Mouse (Mus musculus) lung, postnatal 0 days (tissue): ENCODE results near the gene Tldc1. TPM values are rescaled to one million over a fixed set of nuclear protein-coding genes. Genes with fewer than 3 reads are reported as not detected.

ENCODE experiments used
- ATAC-seq: fragments of 200-750 bp; cut with Nextera tagmentation; 2 replicates; pipeline ENCODE4 v1.8.0; 2017; ENCODE audit warnings: moderate library complexity
- DNase-seq: peaks from one replicate; pipeline ENCODE4 v3.0.0-alpha.2; 2016; ENCODE audit warnings: low spot score
- H3K27ac ChIP-seq: fragments of 300-500 bp; sonication (generic); 2 replicates; pipeline ENCODE4 v1.5.1; 2014; ENCODE audit warnings: antibody characterized with exemption, mild to moderate bottlenecking, low read length, mixed read lengths
- H3K27me3 ChIP-seq: fragments of 300-500 bp; sonication (generic); replicated peaks from 2 replicates; pipeline ENCODE4 v1.6.1; 2014; ENCODE audit warnings: low read length, mixed read lengths; ENCODE audit not compliant: insufficient read depth
- H3K36me3 ChIP-seq: fragments of 300-500 bp; sonication (generic); 2 replicates; pipeline ENCODE4 v1.6.1; 2014; ENCODE audit warnings: low read length, mixed read lengths; ENCODE audit not compliant: insufficient read depth
- H3K4me1 ChIP-seq: fragments of 300-500 bp; sonication (generic); 2 replicates; pipeline ENCODE4 v1.6.1; 2014; ENCODE audit warnings: antibody characterized with exemption, low read depth, low read length, mixed read lengths; ENCODE audit not compliant: insufficient read depth
- H3K4me2 ChIP-seq: fragments of 300-500 bp; sonication (generic); replicated peaks from 2 replicates; pipeline ENCODE4 v1.6.1; 2014; ENCODE audit warnings: low read depth, mild to moderate bottlenecking, low read length, moderate library complexity, mixed read lengths
- H3K4me3 ChIP-seq: fragments of 300-500 bp; sonication (generic); 2 replicates; pipeline ENCODE4 v1.5.1; 2014; ENCODE audit warnings: low read depth, low read length
- H3K9ac ChIP-seq: fragments of 300-500 bp; sonication (generic); replicated peaks from 2 replicates; pipeline ENCODE4 v1.6.1; 2014; ENCODE audit warnings: low read depth, mild to moderate bottlenecking
- H3K9me3 ChIP-seq: fragments of 300-500 bp; sonication (generic); 2 replicates; pipeline ENCODE4 v1.6.1; 2016; ENCODE audit warnings: low read length, mixed read lengths
- CTCF ChIP-seq: IDR thresholded peaks from 2 replicates; pipeline ENCODE4 v1.5.1; 2016; ENCODE audit warnings: antibody characterized with exemption, mild to moderate bottlenecking
- EP300 ChIP-seq: IDR thresholded peaks from 2 replicates; pipeline ENCODE4 v1.6.1; 2016; ENCODE audit warnings: antibody characterized with exemption, mild to moderate bottlenecking, control low read depth
- WGBS: fragments of 180-500 bp; shearing (Covaris S2); extraction: QIAGEN DNeasy Blood & Tissue Kit; methylation state at CpG from one replicate; pipeline ENCODE4 v1.1.7; 2014; 5-methylcytosine and 5-hydroxymethylcytosine counted together
- polyA plus RNA-seq: library from polyadenylated mRNA; unstranded; fragments of >200 nt; fragmentation: Nextera tagmentation; extraction: Ambion mirVana; gene quantifications from 2 replicates; pipeline ENCODE4 v1.2.1, GENCODE M21; 2015

The Tldc1 gene
- polyA plus RNA-seq, 1 experiment from 2014 or later = 7.9 TPM

DNA sequence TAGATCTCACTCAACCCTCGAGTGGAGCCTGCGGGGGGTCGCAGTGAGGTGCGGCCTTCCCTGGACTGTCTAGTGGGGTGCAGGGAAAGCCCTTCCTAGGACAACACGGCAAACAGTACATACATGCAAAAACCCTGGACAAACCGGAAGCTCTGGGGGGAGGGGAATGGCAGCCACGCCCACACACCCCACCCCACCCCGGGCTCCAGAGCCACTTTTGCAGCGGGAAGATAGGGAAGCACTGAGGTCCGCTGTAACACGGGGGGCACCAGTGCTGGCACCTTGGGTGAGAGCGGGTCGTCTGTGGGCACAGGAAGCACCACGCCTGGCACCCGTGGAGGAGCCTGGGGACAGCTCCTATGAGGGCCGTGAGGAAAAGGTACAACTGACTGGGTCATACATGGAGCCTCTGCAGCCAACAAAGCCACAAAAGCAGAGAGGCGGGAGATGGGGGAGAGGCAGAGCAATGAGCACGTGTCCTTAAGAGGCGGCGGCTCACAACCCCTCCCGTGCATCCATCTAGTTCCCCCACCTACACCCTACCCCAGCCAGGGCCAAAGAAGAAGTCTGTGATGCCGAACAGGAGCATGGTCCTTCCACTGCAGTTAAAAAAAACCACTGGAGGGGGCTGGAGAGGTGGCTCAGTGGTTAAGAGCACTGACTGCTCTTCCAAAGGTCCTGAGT, 12.3 kb downstream of the Tldc1 start:
- 67% methylated on average over 22 of the region's 22 CpGs for WGBS
- no peaks in the 10 kb centered on the region for H3K27me3 ChIP-seq
- H3K36me3 ChIP-seq = 0 out of 2 replicates have a peak, but pooled peaks cover 4% of the 10 kb centered on the region
- no peak overlapping the region for H3K27ac ChIP-seq
- H3K4me1 ChIP-seq = no peaks in the 10 kb centered on the region
- H3K4me2 ChIP-seq = no peak overlapping the region
- no peak for DNase-seq
- no peak overlapping the region for H3K9ac ChIP-seq
- TF ChIP-seq EP300 (no peak), CTCF (no peak)
- ATAC-seq = peak; percentile 12; the same call in 1 of the 2 replicates
- no peak overlapping the region for H3K4me3 ChIP-seq
- no peaks in the 10 kb centered on the region for H3K9me3 ChIP-seq

DNA sequence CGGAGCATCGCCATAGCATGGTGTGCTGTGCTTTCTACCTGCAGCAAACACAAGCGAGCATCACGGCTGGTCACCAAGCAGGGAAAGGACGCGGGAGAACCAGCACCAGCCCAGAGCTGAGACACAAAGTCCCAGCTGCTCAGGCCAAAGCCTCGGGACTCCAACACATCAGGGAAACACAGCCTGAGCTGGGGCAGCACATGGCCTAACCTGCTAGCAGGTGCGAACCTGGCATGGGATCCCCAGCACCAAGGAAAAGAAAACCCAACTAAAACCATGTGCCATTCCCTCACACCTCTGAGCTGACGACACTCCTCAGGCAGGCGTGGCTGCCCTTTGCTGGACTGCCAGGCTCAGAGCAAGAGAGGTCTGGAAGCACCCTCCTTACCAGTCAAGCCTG, 12.9 kb downstream of the Tldc1 start:
- ATAC-seq (no peak), DNase-seq (no peak)
- Histone ChIP-seq H3K27me3 (no peaks in the 10 kb centered on the region), H3K4me3 (no peak overlapping the region), H3K9ac (no peak overlapping the region), H3K27ac (no peak overlapping the region), H3K36me3 (0 out of 2 replicates have a peak, but pooled peaks cover 4% of the 10 kb centered on the region), H3K4me2 (no peak overlapping the region), H3K9me3 (no peaks in the 10 kb centered on the region), H3K4me1 (no peaks in the 10 kb centered on the region)
- TF ChIP-seq EP300 (no peak), CTCF (no peak)
- WGBS = 92% methylated on average over 10 of the region's 10 CpGs

DNA sequence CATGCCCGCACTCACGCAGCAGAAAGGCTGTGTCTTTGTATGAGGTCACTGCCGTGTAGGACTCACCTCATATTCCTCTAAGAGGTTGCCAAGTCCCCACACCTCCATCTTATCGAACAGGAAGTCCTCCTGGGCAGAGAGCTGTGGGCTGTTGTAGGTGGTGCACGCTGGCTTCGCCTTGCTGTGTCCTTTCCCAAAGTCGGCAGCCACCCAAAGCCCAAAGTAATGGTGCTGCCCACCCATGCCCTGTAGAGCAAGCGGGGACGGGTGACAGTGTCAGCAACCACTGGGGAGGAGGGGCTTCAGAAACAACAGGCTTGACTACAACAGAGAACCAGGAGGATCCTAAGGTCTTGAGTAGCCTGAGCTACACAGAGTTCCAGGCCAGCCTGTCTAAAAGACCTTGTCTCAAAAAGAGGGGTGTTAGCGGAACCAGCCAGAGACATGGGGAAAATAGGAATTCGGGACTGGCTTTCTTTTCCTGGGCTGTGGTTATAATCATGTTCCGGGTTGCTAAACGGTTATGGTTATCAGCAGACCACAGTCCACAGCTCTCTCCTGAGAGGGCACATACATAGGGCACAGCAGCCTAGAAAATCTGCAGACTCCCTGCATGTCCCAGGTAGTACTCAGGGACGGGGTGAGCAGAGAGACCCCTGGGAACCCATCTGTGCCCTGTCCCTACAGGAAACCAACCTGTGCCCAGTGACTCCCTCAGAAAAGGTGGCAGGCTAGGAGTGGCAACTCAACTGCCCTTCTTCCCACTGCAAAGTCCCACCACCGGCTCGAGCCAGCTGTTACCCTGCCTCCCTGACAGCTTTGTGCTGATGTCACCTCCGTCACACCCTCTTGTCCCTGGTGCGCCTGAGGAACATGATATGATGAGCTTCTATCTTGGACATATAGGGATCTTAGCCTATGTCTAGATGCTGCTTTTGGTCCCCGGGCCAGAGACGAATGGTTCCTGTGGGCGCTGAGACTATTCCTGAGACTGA, 15.7 kb downstream of the Tldc1 start:
- Histone ChIP-seq H3K9me3 (no peaks in the 10 kb centered on the region), H3K4me2 (no peak overlapping the region), H3K9ac (no peak overlapping the region), H3K4me3 (no peak overlapping the region), H3K4me1 (no peaks in the 10 kb centered on the region), H3K27ac (no peak overlapping the region), H3K27me3 (no peaks in the 10 kb centered on the region), H3K36me3 (0 out of 2 replicates have a peak, but pooled peaks cover 4% of the 10 kb centered on the region)
- ATAC-seq (no peak), DNase-seq (no peak)
- WGBS = 84% methylated on average over 21 of the region's 21 CpGs
- no peak for TF ChIP-seq CTCF
- TF ChIP-seq EP300 = no peak

DNA sequence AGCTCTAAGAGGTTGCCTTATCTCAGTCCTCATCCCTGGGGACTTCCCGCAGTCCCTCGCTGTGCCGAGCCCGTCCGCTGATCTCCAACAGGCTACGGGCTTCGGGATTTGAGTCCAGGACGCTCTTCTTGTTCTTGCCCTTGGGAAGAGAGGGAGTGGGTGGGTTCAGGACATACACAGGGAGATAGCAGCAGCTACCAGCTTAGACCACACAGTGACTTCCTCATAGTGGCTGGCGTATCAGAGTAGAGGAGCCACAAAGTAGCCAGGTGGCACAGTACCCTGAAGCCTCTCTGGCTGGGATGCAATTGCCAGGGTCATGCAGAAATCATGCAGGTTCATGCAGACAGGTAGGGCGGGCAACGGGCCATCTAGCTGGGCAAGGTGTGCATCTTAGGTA, 16.5 kb downstream of the Tldc1 start:
- Histone ChIP-seq H3K9me3 (no peaks in the 10 kb centered on the region), H3K4me2 (no peak overlapping the region), H3K27ac (no peak overlapping the region), H3K4me3 (no peak overlapping the region), H3K27me3 (no peaks in the 10 kb centered on the region), H3K4me1 (no peaks in the 10 kb centered on the region), H3K9ac (no peak overlapping the region), H3K36me3 (no peaks in the 10 kb centered on the region)
- ATAC-seq (no peak), DNase-seq (no peak)
- 78% methylated on average over 11 of the region's 11 CpGs for whole genome bisulfite sequencing
- no peak for TF ChIP-seq CTCF
- no peak for TF ChIP-seq EP300

DNA sequence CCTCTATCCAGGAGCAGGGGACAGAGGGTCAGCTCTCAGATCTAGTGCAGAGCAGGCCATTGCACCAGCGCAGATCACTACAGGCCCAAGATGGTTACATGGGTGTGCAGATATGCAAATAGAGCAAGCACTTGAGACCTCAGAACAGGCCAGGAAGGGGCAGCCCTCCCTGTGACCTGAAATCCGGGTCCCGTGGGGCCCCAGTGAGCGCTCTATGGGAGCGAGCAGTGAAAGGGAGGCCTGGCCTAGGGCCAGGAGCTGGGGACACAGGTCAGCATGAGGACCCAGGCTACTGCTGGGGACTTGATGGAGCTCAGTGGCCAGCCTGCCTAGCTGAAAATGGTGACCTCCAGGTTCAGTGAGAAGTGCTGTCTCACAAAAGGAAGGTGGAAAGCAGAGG, 21.7 kb downstream of the Tldc1 start:
- Histone ChIP-seq H3K9me3 (no peaks in the 10 kb centered on the region), H3K4me3 (no peak overlapping the region), H3K4me2 (no peak overlapping the region), H3K27ac (no peak overlapping the region), H3K9ac (no peak overlapping the region), H3K4me1 (0 out of 2 replicates have a peak, but pooled peaks cover 2% of the 10 kb centered on the region), H3K27me3 (no peaks in the 10 kb centered on the region), H3K36me3 (no peaks in the 10 kb centered on the region)
- DNase-seq (no peak), ATAC-seq (peak; percentile 34)
- TF ChIP-seq CTCF (no peak), EP300 (no peak)
- 55% methylated on average over 5 of the region's 5 CpGs for WGBS

DNA sequence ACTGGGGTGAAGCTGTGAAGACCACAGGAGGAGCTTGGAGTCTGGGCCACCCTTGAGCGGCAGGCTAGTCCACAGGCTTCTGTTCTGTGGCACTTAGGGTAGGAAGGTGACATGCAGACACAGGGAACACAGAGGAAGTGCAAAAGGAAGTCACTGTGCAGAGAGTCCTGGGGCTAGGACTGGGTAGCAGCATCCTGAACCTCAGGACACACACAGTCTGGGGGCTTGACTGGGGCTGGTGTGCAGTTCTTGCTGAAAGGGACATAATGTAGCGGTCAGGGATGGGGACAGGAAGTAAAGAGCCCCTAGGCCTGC, 22.1 kb downstream of the Tldc1 start:
- Histone ChIP-seq H3K27ac (no peak overlapping the region), H3K4me1 (0 out of 2 replicates have a peak, but pooled peaks cover 2% of the 10 kb centered on the region), H3K27me3 (no peaks in the 10 kb centered on the region), H3K9ac (no peak overlapping the region), H3K4me3 (peak overlapping the region; percentile 23; the same call in 1 of the 2 replicates), H3K4me2 (peak overlapping the region; percentile 46), H3K36me3 (no peaks in the 10 kb centered on the region), H3K9me3 (no peaks in the 10 kb centered on the region)
- no peak for TF ChIP-seq EP300
- TF ChIP-seq CTCF = no peak
- no peak for DNase-seq
- 69% methylated on average over 2 of the region's 2 CpGs for WGBS
- ATAC-seq = no peak
